Mouse (Mus musculus): ENCODE data around the gene Fam107b.

Fam107b gene

DNA sequence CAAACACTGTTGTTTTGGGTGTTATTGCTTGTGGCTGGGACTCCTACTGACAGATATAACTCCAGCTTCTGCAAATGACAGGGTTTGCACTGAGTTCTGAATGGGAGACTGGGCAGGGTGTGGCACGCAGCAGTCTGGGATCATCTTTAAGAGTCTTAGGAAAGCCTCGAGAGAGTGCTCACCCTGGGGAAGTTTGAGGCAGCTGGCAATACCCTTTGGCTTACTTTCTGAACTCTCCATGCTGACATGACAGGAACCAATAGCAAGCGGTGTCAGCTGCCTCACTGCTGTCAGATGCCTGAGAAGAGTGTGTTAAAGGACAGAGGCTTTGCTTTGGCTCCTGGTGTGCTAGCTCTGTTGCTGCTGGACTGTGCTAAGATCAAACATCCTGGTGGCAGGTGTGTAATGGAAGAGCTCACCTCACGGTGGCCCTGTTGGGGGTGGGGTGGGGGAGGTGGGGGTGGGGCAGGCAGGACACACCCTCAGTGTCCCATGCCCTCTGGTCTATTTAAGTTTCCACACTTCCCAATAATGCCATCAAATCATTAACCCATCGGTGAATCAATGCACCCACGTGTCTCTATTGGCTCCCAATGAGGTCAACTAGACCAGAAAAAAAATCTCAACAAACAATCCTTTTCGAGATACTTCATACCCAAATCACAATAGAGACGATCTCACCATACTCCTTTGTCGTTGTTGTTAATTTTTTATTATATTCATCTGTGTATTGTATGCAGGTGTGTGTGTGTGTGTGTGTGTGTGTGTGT, 70.9 kb downstream of the Fam107b start:
- peaks cover 28% of the 10 kb centered on the region for H3K9me3 ChIP-seq (ENCODE audit: low read length)
- TF ChIP-seq CTCF (conservative IDR thresholded peaks at IDR 0.05; ENCODE audit: low read length): no peak
- TF ChIP-seq POU5F1 (IDR thresholded peaks at IDR 0.05; ENCODE audit: borderline replicate concordance, low read length): no peak
- no peak for TF ChIP-seq NANOG (IDR thresholded peaks at IDR 0.05; ENCODE audit: borderline replicate concordance, low read length)
- H3K4me3 ChIP-seq (replicated peaks; ENCODE audit: low read length): no peak overlapping the region
- H3K36me3 ChIP-seq (ENCODE audit: insufficient read depth, low read length): no peaks in the 10 kb centered on the region
- no peaks in the 10 kb centered on the region for H3K27me3 ChIP-seq (ENCODE audit: insufficient read depth, low read length)
- no peaks in the 10 kb centered on the region for H3K4me1 ChIP-seq (replicated peaks; ENCODE audit: low read depth, low read length)

DNA sequence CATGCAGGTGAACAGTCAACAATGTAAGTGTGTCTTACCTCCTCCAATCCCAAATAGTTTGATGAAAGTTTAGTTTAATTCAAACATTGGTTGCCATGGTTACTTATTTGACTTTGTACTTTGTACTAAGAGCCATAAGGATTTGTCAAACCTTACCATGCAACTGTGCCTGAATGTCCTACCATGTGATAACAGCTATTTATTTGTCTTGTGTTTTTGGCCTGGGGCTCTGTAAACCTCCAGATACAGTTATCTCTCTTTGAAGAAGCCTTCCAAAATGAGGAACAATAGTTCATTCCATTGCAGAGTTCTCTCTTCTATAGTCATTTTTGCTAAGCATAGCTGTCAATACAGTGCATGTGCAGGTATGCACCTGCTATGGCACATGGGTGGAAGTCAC, 72.7 kb downstream of the Fam107b start:
- no peaks in the 10 kb centered on the region for H3K36me3 ChIP-seq (ENCODE audit: insufficient read depth, low read length)
- no peak overlapping the region for H3K4me3 ChIP-seq (replicated peaks; ENCODE audit: low read length)
- H3K9me3 ChIP-seq (ENCODE audit: low read length): peaks cover 30% of the 10 kb centered on the region
- no peaks in the 10 kb centered on the region for H3K27me3 ChIP-seq (ENCODE audit: insufficient read depth, low read length)
- TF ChIP-seq NANOG (IDR thresholded peaks at IDR 0.05; ENCODE audit: borderline replicate concordance, low read length): no peak
- no peak for TF ChIP-seq CTCF (conservative IDR thresholded peaks at IDR 0.05; ENCODE audit: low read length)
- no peak for TF ChIP-seq POU5F1 (IDR thresholded peaks at IDR 0.05; ENCODE audit: borderline replicate concordance, low read length)
- no peaks in the 10 kb centered on the region for H3K4me1 ChIP-seq (replicated peaks; ENCODE audit: low read depth, low read length)

DNA sequence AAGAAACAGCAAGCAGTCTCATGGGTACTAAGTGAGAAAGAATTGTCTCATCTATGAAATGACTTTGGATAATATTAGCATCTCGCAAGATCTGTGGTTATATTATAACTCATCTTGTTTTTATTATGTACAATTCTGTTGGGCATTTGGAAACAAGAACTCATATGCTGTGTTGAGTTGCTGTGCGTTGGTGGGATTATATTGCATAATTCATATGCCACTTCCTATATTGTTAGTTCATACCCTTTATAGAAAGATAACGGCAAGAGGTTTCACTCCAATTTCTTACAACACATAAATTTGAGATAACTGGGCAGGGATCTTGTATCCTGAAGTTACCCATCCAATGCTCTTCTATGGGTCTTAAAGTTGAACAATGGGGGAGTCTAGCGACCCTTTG, 75.5 kb downstream of the Fam107b start:
- Histone ChIP-seq H3K36me3 (ENCODE audit: insufficient read depth, low read length) (no peaks in the 10 kb centered on the region), H3K4me3 (replicated peaks; ENCODE audit: low read length) (no peak overlapping the region), H3K9me3 (ENCODE audit: low read length) (peaks cover 30% of the 10 kb centered on the region), H3K27me3 (ENCODE audit: insufficient read depth, low read length) (no peaks in the 10 kb centered on the region), H3K4me1 (replicated peaks; ENCODE audit: low read depth, low read length) (no peaks in the 10 kb centered on the region)
- TF ChIP-seq POU5F1 (IDR thresholded peaks at IDR 0.05; ENCODE audit: borderline replicate concordance, low read length) (no peak), NANOG (IDR thresholded peaks at IDR 0.05; ENCODE audit: borderline replicate concordance, low read length) (no peak), CTCF (conservative IDR thresholded peaks at IDR 0.05; ENCODE audit: low read length) (no peak)

DNA sequence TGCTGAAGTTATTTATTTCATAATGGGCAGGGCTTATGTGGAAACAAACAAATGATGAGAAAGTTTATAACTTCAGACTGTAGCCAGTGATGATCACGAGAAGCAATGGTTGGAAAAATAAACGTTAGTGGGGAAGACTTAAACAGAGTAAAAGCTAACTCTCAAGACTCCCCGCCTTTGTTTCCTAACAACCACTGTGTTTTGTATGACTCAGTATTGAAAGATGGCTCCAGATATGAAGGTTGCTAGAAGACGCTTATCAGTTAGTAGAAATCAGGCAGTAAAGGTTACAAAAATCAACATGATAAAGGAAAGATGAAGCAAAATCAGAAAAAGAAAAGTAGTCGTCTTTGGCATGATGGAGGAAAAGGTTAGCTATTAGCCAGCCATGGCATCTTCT, 78.9 kb downstream of the Fam107b start:
- Histone ChIP-seq H3K36me3 (ENCODE audit: insufficient read depth, low read length) (no peaks in the 10 kb centered on the region), H3K4me3 (replicated peaks; ENCODE audit: low read length) (no peak overlapping the region), H3K9me3 (ENCODE audit: low read length) (peaks cover 22% of the 10 kb centered on the region), H3K27me3 (ENCODE audit: insufficient read depth, low read length) (no peaks in the 10 kb centered on the region), H3K4me1 (replicated peaks; ENCODE audit: low read depth, low read length) (no peaks in the 10 kb centered on the region)
- TF ChIP-seq POU5F1 (IDR thresholded peaks at IDR 0.05; ENCODE audit: borderline replicate concordance, low read length): no peak
- no peak for TF ChIP-seq CTCF (conservative IDR thresholded peaks at IDR 0.05; ENCODE audit: low read length)
- TF ChIP-seq NANOG (IDR thresholded peaks at IDR 0.05; ENCODE audit: borderline replicate concordance, low read length): no peak

DNA sequence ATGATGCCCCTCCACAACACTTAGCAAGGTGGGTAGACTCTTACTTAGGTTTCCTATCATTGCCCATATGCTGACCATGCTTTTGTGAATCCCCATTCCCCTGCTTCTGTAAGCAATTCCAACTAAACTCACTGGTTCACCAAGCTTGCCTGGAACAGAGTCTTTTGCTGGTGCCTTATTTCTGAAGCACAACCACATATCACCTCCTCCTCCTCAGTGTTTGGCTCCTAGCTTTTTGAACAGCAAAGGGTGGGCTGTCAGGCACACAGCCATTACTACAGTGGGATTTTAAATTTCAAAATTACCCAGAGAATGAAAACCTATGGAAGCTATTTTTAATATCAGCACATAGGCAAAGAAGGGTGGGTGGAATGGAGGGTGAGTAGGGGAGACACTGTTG, 84.3 kb downstream of the Fam107b start:
- Histone ChIP-seq H3K4me1 (replicated peaks; ENCODE audit: low read depth, low read length) (no peaks in the 10 kb centered on the region), H3K27me3 (ENCODE audit: insufficient read depth, low read length) (no peaks in the 10 kb centered on the region), H3K36me3 (ENCODE audit: insufficient read depth, low read length) (no peaks in the 10 kb centered on the region), H3K9me3 (ENCODE audit: low read length) (no peaks in the 10 kb centered on the region), H3K4me3 (replicated peaks; ENCODE audit: low read length) (no peak overlapping the region)
- TF ChIP-seq POU5F1 (IDR thresholded peaks at IDR 0.05; ENCODE audit: borderline replicate concordance, low read length): no peak
- TF ChIP-seq CTCF (conservative IDR thresholded peaks at IDR 0.05; ENCODE audit: low read length): no peak
- TF ChIP-seq NANOG (IDR thresholded peaks at IDR 0.05; ENCODE audit: borderline replicate concordance, low read length): no peak

DNA sequence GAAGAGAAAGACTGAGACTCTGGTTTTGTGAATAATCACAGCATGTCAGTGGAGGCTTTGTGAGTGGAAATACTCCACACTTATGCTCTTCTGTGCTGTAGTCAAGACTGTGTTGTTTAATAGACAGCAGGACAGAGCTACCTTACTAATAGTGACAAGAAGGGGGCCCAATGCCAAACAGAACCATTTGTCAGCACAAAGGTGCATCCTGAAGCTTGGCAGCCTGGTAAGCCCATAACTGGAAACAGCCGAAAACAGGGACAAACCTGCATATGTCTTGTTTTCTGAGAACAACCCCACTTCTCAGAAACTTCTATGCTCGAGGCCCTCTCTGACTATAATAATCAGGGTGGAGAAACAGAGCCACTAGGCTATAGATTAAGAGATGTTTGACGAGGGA, 85.8 kb downstream of the Fam107b start:
- Histone ChIP-seq H3K4me3 (replicated peaks; ENCODE audit: low read length) (no peak overlapping the region), H3K36me3 (ENCODE audit: insufficient read depth, low read length) (no peaks in the 10 kb centered on the region)
- TF ChIP-seq CTCF (conservative IDR thresholded peaks at IDR 0.05; ENCODE audit: low read length) (no peak), POU5F1 (IDR thresholded peaks at IDR 0.05; ENCODE audit: borderline replicate concordance, low read length) (no peak), NANOG (IDR thresholded peaks at IDR 0.05; ENCODE audit: borderline replicate concordance, low read length) (no peak)

DNA sequence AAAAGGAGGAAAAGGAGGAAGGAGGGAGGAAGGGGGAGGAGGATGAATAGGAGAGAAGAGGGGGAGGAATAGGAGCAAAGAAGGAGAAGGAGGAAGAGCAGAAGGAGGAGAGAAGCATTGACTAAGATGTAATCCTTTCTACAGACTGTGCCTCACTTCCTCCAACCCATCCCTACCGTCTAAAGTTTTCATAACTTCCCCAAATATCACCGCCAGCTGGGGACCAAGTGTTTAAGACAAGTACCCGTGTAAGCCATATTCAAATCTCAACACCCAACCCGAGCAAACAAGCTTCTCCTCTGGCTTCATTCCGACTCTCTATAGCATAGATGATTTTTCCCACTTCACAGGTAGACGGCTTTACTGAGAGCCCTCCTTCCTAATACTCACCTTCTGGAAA, 86.5 kb downstream of the Fam107b start:
- Histone ChIP-seq H3K36me3 (ENCODE audit: insufficient read depth, low read length) (no peaks in the 10 kb centered on the region), H3K4me3 (replicated peaks; ENCODE audit: low read length) (no peak overlapping the region), H3K4me1 (replicated peaks; ENCODE audit: low read depth, low read length) (no peaks in the 10 kb centered on the region), H3K9me3 (ENCODE audit: low read length) (no peaks in the 10 kb centered on the region), H3K27me3 (ENCODE audit: insufficient read depth, low read length) (no peaks in the 10 kb centered on the region)
- no peak for TF ChIP-seq NANOG (IDR thresholded peaks at IDR 0.05; ENCODE audit: borderline replicate concordance, low read length)
- TF ChIP-seq POU5F1 (IDR thresholded peaks at IDR 0.05; ENCODE audit: borderline replicate concordance, low read length): no peak
- TF ChIP-seq CTCF (conservative IDR thresholded peaks at IDR 0.05; ENCODE audit: low read length): no peak

More for the DNA sequence above, 85.8 kb downstream of the Fam107b start:
- no peaks in the 10 kb centered on the region for H3K4me1 ChIP-seq (replicated peaks; ENCODE audit: low read depth, low read length)
- no peaks in the 10 kb centered on the region for H3K9me3 ChIP-seq (ENCODE audit: low read length)
- no peaks in the 10 kb centered on the region for H3K27me3 ChIP-seq (ENCODE audit: insufficient read depth, low read length)

DNA sequence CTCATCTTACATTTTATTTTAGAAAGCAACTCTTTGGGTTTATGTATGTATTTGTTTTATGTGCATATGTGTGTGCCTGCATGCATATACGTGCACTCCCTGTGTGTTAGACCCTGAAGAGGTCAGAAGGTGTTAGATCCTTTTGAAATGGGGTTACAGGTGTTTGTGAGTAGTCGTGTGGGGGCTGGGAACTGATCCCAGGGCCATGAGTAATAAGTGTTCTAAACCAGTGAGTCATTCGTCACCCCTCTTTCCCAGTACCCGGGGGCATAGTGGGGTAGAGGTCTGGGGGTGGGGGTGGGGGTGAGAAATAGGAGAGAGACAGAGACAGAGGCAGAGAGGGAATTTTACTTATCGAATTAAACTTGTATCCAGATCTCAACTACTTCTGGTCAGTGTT, 87.1 kb downstream of the Fam107b start:
- no peaks in the 10 kb centered on the region for H3K4me1 ChIP-seq (replicated peaks; ENCODE audit: low read depth, low read length)
- no peak overlapping the region for H3K4me3 ChIP-seq (replicated peaks; ENCODE audit: low read length)
- no peaks in the 10 kb centered on the region for H3K27me3 ChIP-seq (ENCODE audit: insufficient read depth, low read length)
- H3K9me3 ChIP-seq (ENCODE audit: low read length): no peaks in the 10 kb centered on the region
- no peaks in the 10 kb centered on the region for H3K36me3 ChIP-seq (ENCODE audit: insufficient read depth, low read length)
- no peak for TF ChIP-seq POU5F1 (IDR thresholded peaks at IDR 0.05; ENCODE audit: borderline replicate concordance, low read length)
- TF ChIP-seq CTCF (conservative IDR thresholded peaks at IDR 0.05; ENCODE audit: low read length): no peak
- TF ChIP-seq NANOG (IDR thresholded peaks at IDR 0.05; ENCODE audit: borderline replicate concordance, low read length): no peak

Measured in E14TG2a.4 (cell line).